Mouse (Mus musculus): ENCODE measurements around the gene Mpv17l2. TPM values are rescaled to one million over a fixed set of nuclear protein-coding genes. Genes with fewer than 3 reads are reported as not detected.

Mpv17l2 gene
- polyA plus RNA-seq, 1 experiment: 17.7 TPM

DNA sequence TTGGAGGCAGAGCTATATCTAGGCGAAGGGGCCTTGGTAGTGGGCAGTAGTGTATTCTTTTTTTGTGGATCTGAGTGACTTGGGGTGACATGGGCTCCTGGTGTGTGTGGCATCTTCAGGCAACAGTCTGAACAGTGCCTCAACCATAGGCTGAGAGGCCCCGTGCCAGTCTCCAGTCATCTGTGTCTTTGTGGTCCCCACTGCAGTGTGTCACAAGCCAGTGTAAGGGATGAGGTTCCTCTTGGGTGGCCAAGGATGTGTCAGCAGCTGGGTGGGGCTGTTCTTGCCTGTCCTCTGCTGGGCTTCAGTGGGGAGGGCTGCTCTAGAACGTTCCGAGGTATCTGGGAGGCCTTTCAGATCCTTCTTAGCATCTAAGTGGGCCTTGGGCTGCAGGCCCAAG, 29.8 kb downstream of the Mpv17l2 start:
- Histone ChIP-seq H3K27me3 (ENCODE audit: control insufficient read depth, insufficient read depth, low read length, poor library complexity, severe bottlenecking) (no peaks in the 10 kb centered on the region), H3K4me1 (ENCODE audit: control insufficient read depth, insufficient read depth, low read length) (peaks cover 4% of the 10 kb centered on the region), H3K36me3 (ENCODE audit: control insufficient read depth, insufficient read depth, low read length, poor library complexity, severe bottlenecking) (no peaks in the 10 kb centered on the region), H3K27ac (ENCODE audit: insufficient read depth, low read length) (no peak overlapping the region), H3K9me3 (replicated peaks; ENCODE audit: control insufficient read depth, insufficient read depth, low read length, poor library complexity, severe bottlenecking) (no peaks in the 10 kb centered on the region), H3K4me3 (ENCODE audit: low read depth, low read length) (no peak overlapping the region), H3K9ac (ENCODE audit: low read depth, poor library complexity, severe bottlenecking) (no peak overlapping the region)
- TF ChIP-seq EP300 (IDR thresholded peaks at IDR 0.05; ENCODE audit: insufficient read depth, low read depth, low read length): no peak
- no peak for TF ChIP-seq POLR2A (IDR thresholded peaks at IDR 0.05; ENCODE audit: insufficient read depth, low read length)
- TF ChIP-seq CTCF (IDR thresholded peaks at IDR 0.05; ENCODE audit: low read depth, low read length): no peak

DNA sequence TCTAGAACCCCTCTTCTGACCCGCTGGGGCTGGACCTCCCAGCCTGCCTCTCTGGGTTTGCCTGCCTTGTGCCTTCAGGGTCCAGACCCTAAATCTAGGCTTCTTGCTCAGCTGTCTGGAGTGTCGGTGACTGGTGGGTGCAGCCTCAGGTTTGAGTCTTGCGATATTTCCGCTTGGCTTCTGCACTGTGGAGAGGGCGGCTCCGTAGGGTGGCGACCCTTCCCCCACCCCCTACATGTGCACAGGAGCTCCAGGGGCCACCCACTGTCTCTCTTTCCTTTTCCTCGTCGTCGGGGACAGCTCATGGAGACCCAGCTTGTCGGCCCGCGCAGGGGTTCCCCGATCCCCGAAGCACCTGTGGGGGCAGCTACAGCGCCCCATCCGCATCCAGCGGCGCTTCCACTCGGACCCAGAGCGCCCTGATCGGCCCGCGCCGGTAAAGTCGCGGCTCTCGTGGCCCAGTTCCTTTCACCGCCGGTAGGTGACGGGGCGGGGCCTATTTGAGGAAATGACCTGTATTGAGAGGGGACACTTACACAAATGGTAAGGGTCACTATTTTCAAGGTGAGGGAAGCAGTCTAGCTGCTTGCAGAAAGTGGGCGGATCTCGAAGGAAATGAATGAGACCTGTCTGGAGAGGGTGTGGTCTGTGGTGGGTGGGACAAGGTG, 30.8 kb downstream of the Mpv17l2 start:
- no peaks in the 10 kb centered on the region for H3K36me3 ChIP-seq (ENCODE audit: control insufficient read depth, insufficient read depth, low read length, poor library complexity, severe bottlenecking)
- no peak overlapping the region for H3K27ac ChIP-seq (ENCODE audit: insufficient read depth, low read length)
- no peak for TF ChIP-seq CTCF (IDR thresholded peaks at IDR 0.05; ENCODE audit: low read depth, low read length)
- no peak for TF ChIP-seq EP300 (IDR thresholded peaks at IDR 0.05; ENCODE audit: insufficient read depth, low read depth, low read length)
- no peak for TF ChIP-seq POLR2A (IDR thresholded peaks at IDR 0.05; ENCODE audit: insufficient read depth, low read length)
- H3K4me1 ChIP-seq (ENCODE audit: control insufficient read depth, insufficient read depth, low read length): peaks cover 4% of the 10 kb centered on the region
- H3K9me3 ChIP-seq (replicated peaks; ENCODE audit: control insufficient read depth, insufficient read depth, low read length, poor library complexity, severe bottlenecking): no peaks in the 10 kb centered on the region
- no peaks in the 10 kb centered on the region for H3K27me3 ChIP-seq (ENCODE audit: control insufficient read depth, insufficient read depth, low read length, poor library complexity, severe bottlenecking)
- H3K4me3 ChIP-seq (ENCODE audit: low read depth, low read length): peak overlapping the region; percentile 54
- peak overlapping the region; percentile 55 for H3K9ac ChIP-seq (ENCODE audit: low read depth, poor library complexity, severe bottlenecking)

DNA sequence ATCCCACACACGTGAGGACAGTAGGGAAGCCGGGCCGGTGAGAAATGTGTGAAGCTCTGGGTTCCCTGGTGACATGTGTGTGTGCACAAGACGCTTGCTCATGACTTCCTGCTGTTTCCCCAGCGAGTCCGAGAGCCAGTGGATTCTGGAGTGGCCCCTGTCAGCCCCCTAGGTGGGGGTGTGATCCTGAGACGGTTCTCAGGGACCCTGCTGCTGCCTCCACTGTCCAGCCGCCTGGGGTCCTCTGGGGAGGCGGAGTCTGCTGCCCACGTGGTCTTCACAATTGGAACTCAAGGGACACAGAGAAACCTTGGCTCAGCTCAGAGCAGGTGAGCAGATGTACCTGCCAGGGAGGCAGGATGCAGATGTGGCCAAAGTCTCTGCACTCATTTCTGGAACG, 34.0 kb downstream of the Mpv17l2 start:
- no peak overlapping the region for H3K4me3 ChIP-seq (ENCODE audit: low read depth, low read length)
- H3K27ac ChIP-seq (ENCODE audit: insufficient read depth, low read length): no peak overlapping the region
- H3K27me3 ChIP-seq (ENCODE audit: control insufficient read depth, insufficient read depth, low read length, poor library complexity, severe bottlenecking): no peaks in the 10 kb centered on the region
- no peak for TF ChIP-seq CTCF (IDR thresholded peaks at IDR 0.05; ENCODE audit: low read depth, low read length)
- TF ChIP-seq EP300 (IDR thresholded peaks at IDR 0.05; ENCODE audit: insufficient read depth, low read depth, low read length): no peak
- TF ChIP-seq POLR2A (IDR thresholded peaks at IDR 0.05; ENCODE audit: insufficient read depth, low read length): no peak
- H3K9me3 ChIP-seq (replicated peaks; ENCODE audit: control insufficient read depth, insufficient read depth, low read length, poor library complexity, severe bottlenecking): no peaks in the 10 kb centered on the region
- no peaks in the 10 kb centered on the region for H3K36me3 ChIP-seq (ENCODE audit: control insufficient read depth, insufficient read depth, low read length, poor library complexity, severe bottlenecking)
- H3K4me1 ChIP-seq (ENCODE audit: control insufficient read depth, insufficient read depth, low read length): no peaks in the 10 kb centered on the region
- H3K9ac ChIP-seq (ENCODE audit: low read depth, poor library complexity, severe bottlenecking): no peak overlapping the region

DNA sequence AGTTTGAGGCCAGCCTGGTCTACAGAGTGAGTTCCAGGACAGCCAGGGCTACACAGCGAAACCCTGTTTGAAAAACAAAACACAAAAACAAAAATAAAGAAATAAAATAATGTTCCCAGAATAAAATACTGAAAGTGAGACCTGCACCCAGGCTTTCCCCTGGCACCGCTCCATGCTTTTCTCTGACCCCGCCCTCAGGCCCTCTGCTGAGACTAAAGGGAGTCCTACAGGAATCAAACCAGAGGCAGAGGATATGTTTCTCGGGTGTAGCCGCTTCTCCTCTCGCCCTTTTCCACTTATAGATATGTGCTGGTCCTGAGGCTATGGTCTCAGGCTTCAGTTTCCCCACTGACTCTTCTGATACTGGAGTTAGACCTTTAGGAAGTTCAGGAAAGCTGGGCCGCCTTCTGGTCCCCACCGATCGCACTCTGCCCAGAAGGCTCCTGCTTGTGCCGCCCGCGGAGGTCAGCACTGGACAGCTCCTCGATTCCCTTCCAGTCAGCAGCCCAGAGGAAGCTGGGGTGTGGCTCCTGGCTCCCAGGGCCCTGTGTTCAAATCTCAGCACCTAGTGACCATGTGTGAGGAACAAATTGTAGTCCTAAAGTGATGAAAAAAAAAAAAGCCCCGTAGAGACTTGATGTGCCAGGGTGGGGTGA, 34.8 kb downstream of the Mpv17l2 start:
- no peaks in the 10 kb centered on the region for H3K9me3 ChIP-seq (replicated peaks; ENCODE audit: control insufficient read depth, insufficient read depth, low read length, poor library complexity, severe bottlenecking)
- H3K27me3 ChIP-seq (ENCODE audit: control insufficient read depth, insufficient read depth, low read length, poor library complexity, severe bottlenecking): no peaks in the 10 kb centered on the region
- no peak overlapping the region for H3K27ac ChIP-seq (ENCODE audit: insufficient read depth, low read length)

DNA sequence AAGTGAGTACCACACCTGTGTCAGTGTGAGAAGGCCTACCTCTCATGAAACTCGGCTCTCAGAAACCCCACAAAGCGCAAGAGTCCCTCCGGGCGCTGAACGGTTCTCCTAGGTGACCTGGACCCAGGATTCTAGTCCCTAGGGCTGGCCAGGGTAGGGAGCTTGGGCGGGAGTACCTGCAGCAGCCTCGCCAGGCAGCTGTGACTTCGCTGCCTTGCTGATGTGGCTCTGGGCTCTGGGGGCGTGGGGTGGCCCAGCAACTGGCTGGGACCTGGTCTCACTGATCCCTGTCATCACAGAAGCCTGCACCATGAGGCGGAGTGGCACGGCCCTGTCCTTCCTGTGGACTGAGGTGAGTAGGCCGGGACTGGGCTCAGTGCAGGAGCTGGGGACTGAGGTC, 36.5 kb downstream of the Mpv17l2 start:
- Histone ChIP-seq H3K36me3 (ENCODE audit: control insufficient read depth, insufficient read depth, low read length, poor library complexity, severe bottlenecking) (no peaks in the 10 kb centered on the region), H3K4me3 (ENCODE audit: low read depth, low read length) (peak overlapping the region; percentile 2; the same call in 1 of the 2 replicates), H3K9ac (ENCODE audit: low read depth, poor library complexity, severe bottlenecking) (no peak overlapping the region), H3K9me3 (replicated peaks; ENCODE audit: control insufficient read depth, insufficient read depth, low read length, poor library complexity, severe bottlenecking) (no peaks in the 10 kb centered on the region), H3K27me3 (ENCODE audit: control insufficient read depth, insufficient read depth, low read length, poor library complexity, severe bottlenecking) (no peaks in the 10 kb centered on the region), H3K27ac (ENCODE audit: insufficient read depth, low read length) (no peak overlapping the region), H3K4me1 (ENCODE audit: control insufficient read depth, insufficient read depth, low read length) (no peaks in the 10 kb centered on the region)
- TF ChIP-seq EP300 (IDR thresholded peaks at IDR 0.05; ENCODE audit: insufficient read depth, low read depth, low read length) (no peak), POLR2A (IDR thresholded peaks at IDR 0.05; ENCODE audit: insufficient read depth, low read length) (no peak), CTCF (IDR thresholded peaks at IDR 0.05; ENCODE audit: low read depth, low read length) (no peak)

More for the DNA sequence above, 34.8 kb downstream of the Mpv17l2 start:
- no peak overlapping the region for H3K4me3 ChIP-seq (ENCODE audit: low read depth, low read length)
- TF ChIP-seq EP300 (IDR thresholded peaks at IDR 0.05; ENCODE audit: insufficient read depth, low read depth, low read length): no peak
- TF ChIP-seq CTCF (IDR thresholded peaks at IDR 0.05; ENCODE audit: low read depth, low read length): no peak
- TF ChIP-seq POLR2A (IDR thresholded peaks at IDR 0.05; ENCODE audit: insufficient read depth, low read length): no peak
- H3K4me1 ChIP-seq (ENCODE audit: control insufficient read depth, insufficient read depth, low read length): no peaks in the 10 kb centered on the region
- H3K9ac ChIP-seq (ENCODE audit: low read depth, poor library complexity, severe bottlenecking): no peak overlapping the region
- no peaks in the 10 kb centered on the region for H3K36me3 ChIP-seq (ENCODE audit: control insufficient read depth, insufficient read depth, low read length, poor library complexity, severe bottlenecking)

Measured in ES-Bruce4 (cell line).